Mouse (Mus musculus): Measurements from ENCODE around the gene Mex3a. TPM values are rescaled to one million over a fixed set of nuclear protein-coding genes. Genes with fewer than 3 reads are reported as not detected.

Gene Mex3a
- total and polyA plus RNA-seq, 3 experiments, result 1.1 to 4.9 (median 2.5) TPM

DNA sequence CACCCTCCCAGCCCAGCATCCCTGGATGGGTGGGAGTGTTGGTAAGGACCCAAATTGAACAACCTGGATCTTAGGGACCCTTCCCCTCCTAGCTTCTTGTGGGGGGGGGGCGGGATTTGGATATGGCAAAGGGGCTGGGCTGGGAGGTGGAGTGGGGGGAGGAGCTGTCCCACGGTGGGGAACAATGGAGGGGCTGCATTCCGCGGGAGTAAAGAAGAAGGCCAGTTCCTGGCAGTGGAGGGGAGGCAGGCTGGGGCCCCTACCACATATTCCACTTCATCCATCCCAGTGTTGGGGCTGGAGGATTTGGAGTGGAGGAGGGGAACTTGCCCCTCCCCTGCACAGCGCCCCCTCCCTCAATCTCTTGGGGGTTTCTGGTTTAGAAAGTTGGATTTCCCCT, 1.5 kb downstream of the Mex3a start:
- H3K4me1 ChIP-seq (ENCODE audit: control insufficient read depth in 1 of 2, insufficient read depth in 2 of 2), result peaks cover 16 to 41% of the 10 kb centered on the region in 2 experiments
- H3K27me3 ChIP-seq (replicated peaks), result peaks cover 9% of the 10 kb centered on the region
- dilution Hi-C loops (cut with MboI; ENCODE audit: extremely low pct_ligation_motif_present, extremely low pct_unique_long_range_greater_than_20kb, low sequenced_read_pairs), result no loop called here
- H3K9ac ChIP-seq (ENCODE audit: insufficient read depth, low read depth), result no peak overlapping the region; the same call in 1 of the 2 replicates
- H3K4me2 ChIP-seq (ENCODE audit: insufficient read depth, low read depth, poor library complexity, severe bottlenecking), result peak overlapping the region; percentile 90
- no peaks in the 10 kb centered on the region for H3K79me2 ChIP-seq (replicated peaks; ENCODE audit: control insufficient read depth, extremely low read depth, insufficient read depth, poor library complexity, severe bottlenecking)
- no peak overlapping the region for H3K27ac ChIP-seq (ENCODE audit: insufficient read depth, low read depth)
- peak overlapping the region in 1 of 3 experiments; percentile 84 for H3K4me3 ChIP-seq (replicated peaks in 1 of 3; ENCODE audit: low read depth in 2 of 3, low read length in 2 of 3, poor library complexity in 1 of 3)
- TF ChIP-seq CHD2 (IDR thresholded peaks at IDR 0.05; ENCODE audit: low read length) (no peak), POLR2AphosphoS2 (IDR thresholded peaks at IDR 0.05; ENCODE audit: low read depth, low read length) (no peak), SMC3 (IDR thresholded peaks at IDR 0.05; ENCODE audit: low read depth, low read length) (no peak), MAFK (IDR thresholded peaks at IDR 0.05; ENCODE audit: insufficient replicate concordance, low read length) (no peak), USF2 (conservative IDR thresholded peaks at IDR 0.05; ENCODE audit: low read depth, low read length) (no peak), JUND (conservative IDR thresholded peaks at IDR 0.05; ENCODE audit: low read depth, low read length) (no peak)
- H3K9me3 ChIP-seq (replicated peaks; ENCODE audit: low read length), result no peaks in the 10 kb centered on the region
- in situ Hi-C loops (cut with MboI; ENCODE audit: low pct_ligation_motif_present, low pct_unique_long_range_greater_than_20kb, low sequenced_read_pairs), result no loop called here
- H3K36me3 ChIP-seq (replicated peaks in 1 of 2; ENCODE audit: control insufficient read depth in 1 of 2, insufficient read depth in 1 of 2, low read length in 1 of 2), result peaks cover 13 to 32% of the 10 kb centered on the region in 2 experiments
- no peak for DNase-seq (ENCODE audit: extremely low read depth)

DNA sequence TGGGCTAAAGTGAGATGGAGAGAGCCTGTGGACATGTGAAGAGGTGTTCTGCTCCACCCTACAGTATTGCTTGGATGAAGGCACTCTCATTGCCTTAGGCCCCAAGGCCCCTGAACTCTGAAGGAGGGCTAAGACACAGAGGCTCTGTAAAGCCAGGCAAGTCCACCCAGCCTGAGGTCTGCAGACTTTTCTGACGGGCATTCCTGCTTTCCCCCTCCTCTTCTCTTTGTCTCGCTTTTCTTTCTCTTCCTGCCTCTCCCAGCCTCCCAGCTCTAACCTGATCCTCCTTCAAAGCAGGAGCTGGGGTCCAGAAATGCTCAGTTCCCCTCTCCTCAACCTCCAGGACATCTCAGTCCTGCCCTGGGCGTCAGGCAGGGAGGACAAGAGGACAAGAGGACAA, 2.8 kb downstream of the Mex3a start:
- Histone ChIP-seq H3K4me3 (replicated peaks in 1 of 3; ENCODE audit: low read depth in 2 of 3, low read length in 2 of 3, poor library complexity in 1 of 3) (no peak overlapping the region), H3K4me1 (ENCODE audit: control insufficient read depth in 1 of 2, insufficient read depth in 2 of 2) (peaks cover 8 to 31% of the 10 kb centered on the region in 2 experiments), H3K27ac (ENCODE audit: insufficient read depth, low read depth) (no peak overlapping the region), H3K79me2 (replicated peaks; ENCODE audit: control insufficient read depth, extremely low read depth, insufficient read depth, poor library complexity, severe bottlenecking) (no peaks in the 10 kb centered on the region), H3K36me3 (replicated peaks in 1 of 2; ENCODE audit: control insufficient read depth in 1 of 2, insufficient read depth in 1 of 2, low read length in 1 of 2) (peaks cover 13 to 26% of the 10 kb centered on the region in 2 experiments), H3K9me3 (replicated peaks; ENCODE audit: low read length) (no peaks in the 10 kb centered on the region), H3K4me2 (ENCODE audit: insufficient read depth, low read depth, poor library complexity, severe bottlenecking) (no peak overlapping the region), H3K9ac (ENCODE audit: insufficient read depth, low read depth) (no peak overlapping the region), H3K27me3 (replicated peaks) (peaks cover 9% of the 10 kb centered on the region)
- TF ChIP-seq BHLHE40 (IDR thresholded peaks at IDR 0.05; ENCODE audit: low read depth, low read length) (no peak), NRF1 (IDR thresholded peaks at IDR 0.05; ENCODE audit: low read depth, low read length) (no peak), MAX (IDR thresholded peaks at IDR 0.05; ENCODE audit: low read length) (no peak), MEF2A (IDR thresholded peaks at IDR 0.05; ENCODE audit: borderline replicate concordance, low read depth, low read length) (no peak), ZKSCAN1 (IDR thresholded peaks at IDR 0.05; ENCODE audit: borderline replicate concordance, low read depth, low read length) (no peak), SMC3 (IDR thresholded peaks at IDR 0.05; ENCODE audit: low read depth, low read length) (no peak)
- DNase-seq (ENCODE audit: extremely low read depth), result no peak
- in situ Hi-C loops (cut with MboI; ENCODE audit: low pct_ligation_motif_present, low pct_unique_long_range_greater_than_20kb, low sequenced_read_pairs) (no loop called here), dilution Hi-C loops (cut with MboI; ENCODE audit: extremely low pct_ligation_motif_present, extremely low pct_unique_long_range_greater_than_20kb, low sequenced_read_pairs) (no loop called here)

DNA sequence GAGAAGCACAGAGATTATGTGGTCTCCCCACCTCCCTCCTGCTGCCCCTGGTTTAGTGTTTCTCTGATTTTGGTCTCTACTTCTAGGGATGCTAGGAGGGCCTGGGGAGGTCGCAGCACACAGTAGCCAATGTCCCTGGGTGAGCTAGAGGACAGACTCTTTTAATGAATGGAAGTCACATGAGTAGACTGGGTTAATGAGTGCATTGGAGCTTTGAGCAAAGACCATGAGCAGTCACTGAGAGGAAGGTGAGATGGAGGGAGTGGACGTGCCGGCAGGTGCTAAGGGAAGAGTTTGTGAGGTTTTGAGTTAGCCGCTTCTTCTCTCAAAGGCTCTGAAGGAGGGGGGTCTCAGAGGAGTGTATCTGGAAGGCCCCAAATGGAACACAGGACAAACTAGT, 3.3 kb downstream of the Mex3a start:
- Histone ChIP-seq H3K9ac (ENCODE audit: insufficient read depth, low read depth) (no peak overlapping the region), H3K27me3 (replicated peaks) (peaks cover 9% of the 10 kb centered on the region), H3K4me1 (ENCODE audit: control insufficient read depth in 1 of 2, insufficient read depth in 2 of 2) (peaks cover 6 to 26% of the 10 kb centered on the region in 2 experiments)

More for the DNA sequence above, 3.3 kb downstream of the Mex3a start:
- H3K36me3 ChIP-seq (replicated peaks in 1 of 2; ENCODE audit: control insufficient read depth in 1 of 2, insufficient read depth in 1 of 2, low read length in 1 of 2), result peaks cover 13 to 26% of the 10 kb centered on the region in 2 experiments
- DNase-seq (ENCODE audit: extremely low read depth), result no peak
- no peaks in the 10 kb centered on the region for H3K9me3 ChIP-seq (replicated peaks; ENCODE audit: low read length)
- dilution Hi-C loops (cut with MboI; ENCODE audit: extremely low pct_ligation_motif_present, extremely low pct_unique_long_range_greater_than_20kb, low sequenced_read_pairs) (no loop called here), in situ Hi-C loops (cut with MboI; ENCODE audit: low pct_ligation_motif_present, low pct_unique_long_range_greater_than_20kb, low sequenced_read_pairs) (no loop called here)
- H3K4me3 ChIP-seq (replicated peaks in 1 of 3; ENCODE audit: low read depth in 2 of 3, low read length in 2 of 3, poor library complexity in 1 of 3), result no peak overlapping the region
- H3K27ac ChIP-seq (ENCODE audit: insufficient read depth, low read depth), result no peak overlapping the region
- H3K4me2 ChIP-seq (ENCODE audit: insufficient read depth, low read depth, poor library complexity, severe bottlenecking), result no peak overlapping the region
- TF ChIP-seq NRF1 (IDR thresholded peaks at IDR 0.05; ENCODE audit: low read depth, low read length) (no peak), TBP (conservative IDR thresholded peaks at IDR 0.05; ENCODE audit: low read depth, low read length) (no peak), SMC3 (IDR thresholded peaks at IDR 0.05; ENCODE audit: low read depth, low read length) (no peak), POLR2A (IDR thresholded peaks at IDR 0.05; ENCODE audit: low read depth, low read length) (no peak), E2F4 (IDR thresholded peaks at IDR 0.05; ENCODE audit: insufficient replicate concordance, low read depth, low read length) (no peak)
- H3K79me2 ChIP-seq (replicated peaks; ENCODE audit: control insufficient read depth, extremely low read depth, insufficient read depth, poor library complexity, severe bottlenecking), result no peaks in the 10 kb centered on the region

Measured in CH12.LX (cell line).